Mouse (Mus musculus) cerebellum, postnatal 36 days (tissue): ENCODE measurements at regions not wholly inside any gene's neighbourhood (a gene's known extent, or its start where the extent isn't known, plus 50 kb on each side); places are given as distances from the start of the nearest gene placed in this dataset.

Experiments used
- DNase-seq, 2 experiments: peaks; one replicate each; pipeline ENCODE4 v3.0.0; 2021 to 2022; ENCODE audit warnings: mixed read lengths in 2 of 2

DNA sequence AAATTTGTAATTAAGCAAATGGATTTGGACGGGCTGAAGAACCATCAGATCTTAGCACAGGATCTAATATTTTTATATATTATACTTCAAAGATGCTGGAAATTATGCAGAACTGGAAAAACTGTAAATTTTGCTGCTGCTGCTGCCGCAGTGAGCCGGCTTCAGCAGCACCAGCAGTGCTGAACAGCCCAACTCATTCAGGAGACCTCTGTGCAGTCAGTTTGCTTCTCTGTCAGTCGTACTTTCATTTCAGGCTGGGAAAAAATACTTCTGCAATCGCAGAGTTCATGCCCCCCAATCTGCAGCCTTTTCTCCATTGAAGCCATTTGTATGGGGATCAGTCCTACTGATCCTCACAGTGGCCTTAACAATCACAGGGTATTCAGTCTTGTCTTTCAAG, 53.4 kb upstream of the Trpc3 start:
- no peak for DNase-seq

DNA sequence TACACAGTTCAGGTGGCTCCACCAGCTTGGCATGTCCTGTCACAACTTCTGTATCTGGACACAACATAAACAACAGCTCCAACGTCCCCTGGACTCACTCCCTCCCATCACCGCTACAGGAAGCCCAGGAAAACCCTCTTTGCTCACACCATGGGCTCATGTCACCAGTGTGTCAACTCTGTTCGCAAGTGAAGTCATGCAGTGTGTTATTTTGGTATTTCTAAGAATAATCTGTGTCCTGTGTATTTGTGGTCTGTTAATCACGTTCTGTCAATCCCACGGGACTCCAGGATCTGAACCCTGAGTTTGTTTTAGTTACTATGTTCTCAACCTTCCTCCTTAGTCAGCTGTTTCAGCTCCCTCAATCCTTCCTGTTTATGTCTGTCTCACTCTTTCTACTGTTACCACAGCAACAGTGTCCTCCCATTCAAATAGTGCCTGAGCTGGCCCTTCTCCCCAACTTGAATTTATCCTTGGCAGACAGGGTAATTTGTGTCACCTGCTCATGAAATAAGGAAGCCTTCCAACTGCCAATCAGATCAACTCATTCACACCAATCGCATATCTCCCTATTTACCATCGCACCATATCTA, 64.5 kb upstream of the Trpc3 start:
- no peak for DNase-seq

DNA sequence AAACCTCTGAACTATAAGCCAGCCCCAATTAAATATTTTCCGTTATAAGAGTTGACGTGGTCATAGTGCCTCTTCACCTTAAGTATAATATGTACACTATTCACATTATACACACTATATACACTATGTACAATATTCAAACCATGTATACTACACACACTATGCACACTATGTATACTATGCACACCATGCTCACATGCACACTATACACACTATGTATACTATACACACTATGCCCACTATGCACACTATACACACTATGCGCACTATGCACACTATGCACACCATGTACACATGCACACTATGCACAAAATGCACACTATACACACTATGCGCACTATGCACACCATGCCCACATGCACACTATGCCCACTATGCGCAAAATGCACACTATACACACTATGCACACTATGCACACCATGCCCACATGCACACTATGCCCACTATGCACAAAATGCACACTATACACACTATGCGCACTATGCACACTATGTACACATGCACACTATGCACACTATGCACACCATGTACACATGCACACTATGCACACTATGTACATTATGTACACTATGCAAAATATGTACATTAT, 72.2 kb upstream of the Trpc3 start:
- DNase-seq: no peak

DNA sequence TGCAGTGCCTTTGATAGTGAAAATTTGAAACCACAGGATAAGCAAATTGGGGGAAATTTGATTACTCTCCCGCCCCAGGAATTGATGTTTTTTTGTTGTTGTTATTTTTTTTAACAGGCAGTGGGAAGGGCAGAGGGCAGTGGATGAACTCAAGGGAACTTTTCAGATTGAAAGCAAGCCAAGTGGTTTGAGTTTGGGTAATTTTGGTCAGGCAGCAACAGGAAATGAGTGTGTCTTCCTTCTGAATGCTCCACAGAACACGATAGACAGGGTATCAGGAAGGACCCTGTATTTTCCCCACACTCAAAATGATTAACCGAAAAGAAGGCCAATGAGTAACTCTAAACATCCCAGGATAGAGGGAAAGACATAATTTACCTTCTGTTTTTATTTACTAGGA, 72.9 kb upstream of the Trpc3 start:
- DNase-seq: no peak

DNA sequence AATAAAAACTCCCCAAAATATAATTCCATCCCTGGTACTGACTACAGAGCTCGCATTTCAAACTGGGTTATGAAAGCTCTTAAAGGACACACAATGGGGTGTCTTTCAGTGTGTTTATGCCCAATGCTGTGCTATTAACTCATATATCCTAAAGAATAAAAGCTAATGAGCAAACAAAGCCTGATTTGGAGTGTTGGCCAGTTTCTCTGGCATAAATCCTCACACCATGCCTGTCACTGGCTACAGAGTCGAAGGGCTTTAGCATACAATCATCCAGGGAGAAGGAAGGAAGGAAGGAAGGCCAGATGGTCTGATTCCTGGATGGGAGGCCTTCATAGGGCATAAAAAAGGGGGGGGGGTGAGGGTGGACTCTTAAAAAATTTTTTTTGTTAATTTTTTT, 74.8 kb upstream of the Trpc3 start:
- DNase-seq: peak; percentile 34 to 35

DNA sequence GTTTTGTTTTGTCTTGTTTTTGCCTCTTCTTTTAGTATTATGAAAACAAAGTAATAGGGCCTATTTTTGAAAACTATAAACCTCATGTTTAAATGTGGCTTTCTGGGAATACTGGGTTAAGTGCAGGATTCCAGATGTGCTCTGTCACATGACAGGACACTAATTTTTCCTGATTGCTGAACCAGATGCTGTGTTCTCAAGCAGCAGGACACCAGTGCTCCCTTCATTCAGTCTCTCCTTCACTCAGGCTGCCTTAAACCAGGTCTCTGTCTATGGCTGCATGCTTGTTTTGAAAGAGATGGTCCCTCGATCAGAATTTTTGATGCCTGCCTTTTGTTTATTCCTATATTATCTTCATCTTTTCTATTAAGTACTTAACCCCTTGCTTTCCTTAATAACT, 80.1 kb upstream of the Trpc3 start:
- no peak for DNase-seq

DNA sequence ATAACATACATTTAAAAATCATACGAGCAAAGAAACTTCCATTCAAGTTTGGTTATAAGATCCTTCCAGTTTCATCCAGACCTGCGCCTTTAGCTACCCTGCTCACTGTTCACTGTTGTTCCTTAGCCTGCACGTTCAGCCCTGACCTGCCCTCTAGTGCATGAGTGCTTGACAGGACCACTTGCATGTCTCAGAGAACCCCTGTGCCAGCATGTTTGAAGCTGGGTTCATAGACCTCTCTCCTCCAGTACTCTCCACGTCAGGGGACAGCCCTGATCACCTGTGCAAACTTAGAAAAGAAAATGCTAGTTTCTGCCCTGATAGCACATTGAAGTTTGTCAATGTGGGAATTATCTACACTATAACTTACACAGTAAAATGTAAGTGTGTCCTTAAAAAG, 81.0 kb upstream of the Trpc3 start:
- DNase-seq: no peak

DNA sequence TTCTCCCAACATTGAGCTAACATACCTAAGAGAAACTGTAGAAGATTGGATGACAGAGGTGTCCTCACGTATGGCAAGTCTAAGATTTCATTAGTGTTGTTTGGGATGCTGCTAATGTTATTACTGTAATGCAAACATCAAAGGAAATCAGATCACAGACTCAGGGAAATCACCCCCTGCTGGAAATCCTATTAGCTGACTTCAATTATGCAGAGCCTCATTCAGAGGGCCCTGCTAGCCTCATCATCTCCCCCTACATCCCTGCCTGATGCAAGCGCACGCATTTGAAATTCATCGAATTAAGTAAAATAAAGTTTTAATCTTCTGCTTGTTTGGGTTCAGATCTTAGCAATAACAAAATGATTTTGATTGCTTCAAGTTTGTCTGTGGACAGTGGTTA, 84.1 kb upstream of the Trpc3 start:
- no peak for DNase-seq

DNA sequence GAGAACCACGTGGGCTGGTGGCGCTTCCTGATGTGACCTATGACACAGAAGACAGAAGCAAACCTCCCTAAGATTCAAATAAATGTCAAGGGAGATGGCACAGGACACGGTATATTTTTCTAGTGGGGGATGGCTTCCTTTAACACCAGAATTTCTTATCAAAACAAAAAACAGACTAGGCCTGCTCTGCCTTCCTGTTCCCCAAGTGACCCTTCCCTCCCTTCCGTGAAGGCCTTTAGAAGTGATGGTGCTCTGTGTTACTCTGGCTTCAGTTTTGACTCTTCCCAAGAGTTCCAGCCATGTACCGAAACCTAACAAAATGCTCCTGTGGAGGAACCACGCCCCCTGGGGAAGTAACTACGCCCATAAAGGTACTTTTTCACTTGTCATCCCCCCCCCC, 84.5 kb upstream of the 4932438A13Rik start:
- no peak for DNase-seq

DNA sequence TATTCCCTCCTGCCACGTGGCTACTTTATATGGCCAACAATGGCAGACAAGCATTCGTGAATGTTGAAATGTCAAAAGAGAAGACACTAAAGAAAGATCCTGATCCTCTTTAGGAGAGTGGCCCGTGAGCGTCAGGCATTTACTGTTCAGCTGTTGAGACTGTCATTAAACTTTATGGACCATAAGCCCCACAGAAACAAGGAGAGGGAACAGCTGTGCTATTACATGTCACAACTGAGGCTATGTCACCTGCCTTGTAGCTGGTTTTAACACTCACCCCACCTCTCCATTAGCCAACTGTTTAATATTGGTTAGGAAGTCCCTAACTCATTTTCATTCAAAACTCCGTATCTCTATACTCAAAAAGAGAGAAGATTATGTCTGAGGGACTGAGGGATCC, 76.3 kb upstream of the 4932438A13Rik start:
- DNase-seq: no peak

DNA sequence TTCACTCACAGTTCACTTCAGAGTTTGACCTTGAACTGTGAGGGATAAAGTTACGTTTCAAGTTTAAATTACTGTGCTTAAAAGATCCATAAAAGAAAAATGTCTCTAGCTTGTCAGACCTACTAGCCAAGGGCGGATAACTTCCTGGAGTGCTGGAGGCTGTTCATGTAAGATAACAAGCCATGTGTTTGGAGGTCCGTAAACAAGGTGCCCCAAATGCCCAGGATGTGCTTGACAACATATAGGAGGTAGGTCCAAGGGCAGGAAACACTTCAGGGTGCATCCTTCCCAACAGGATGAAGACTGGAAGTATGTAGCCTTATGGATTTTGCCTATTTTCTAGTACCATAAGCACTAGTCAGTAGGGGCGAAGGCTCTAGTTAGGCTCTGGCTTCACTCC, 72.7 kb upstream of the 4932438A13Rik start:
- DNase-seq: no peak

DNA sequence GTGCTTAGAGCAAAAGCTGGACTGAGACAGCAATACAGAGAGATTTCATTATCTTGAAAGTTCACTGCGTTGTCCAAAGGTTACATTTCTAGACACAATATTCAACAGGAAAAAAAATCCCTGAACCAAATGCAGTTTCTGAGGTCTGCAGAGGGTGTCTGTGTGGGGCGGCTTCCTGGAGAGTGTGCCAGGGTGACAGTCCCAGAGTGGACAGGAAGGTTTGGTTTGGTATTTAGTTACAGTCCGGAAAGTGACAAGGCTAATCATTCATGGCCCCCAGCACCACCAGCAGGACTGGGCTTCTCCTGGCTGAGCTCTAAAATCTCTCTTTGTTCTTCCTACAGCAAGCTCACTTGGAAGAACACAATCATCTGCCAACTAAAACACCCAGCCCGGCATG, 65.9 kb upstream of the 4932438A13Rik start:
- no peak for DNase-seq

DNA sequence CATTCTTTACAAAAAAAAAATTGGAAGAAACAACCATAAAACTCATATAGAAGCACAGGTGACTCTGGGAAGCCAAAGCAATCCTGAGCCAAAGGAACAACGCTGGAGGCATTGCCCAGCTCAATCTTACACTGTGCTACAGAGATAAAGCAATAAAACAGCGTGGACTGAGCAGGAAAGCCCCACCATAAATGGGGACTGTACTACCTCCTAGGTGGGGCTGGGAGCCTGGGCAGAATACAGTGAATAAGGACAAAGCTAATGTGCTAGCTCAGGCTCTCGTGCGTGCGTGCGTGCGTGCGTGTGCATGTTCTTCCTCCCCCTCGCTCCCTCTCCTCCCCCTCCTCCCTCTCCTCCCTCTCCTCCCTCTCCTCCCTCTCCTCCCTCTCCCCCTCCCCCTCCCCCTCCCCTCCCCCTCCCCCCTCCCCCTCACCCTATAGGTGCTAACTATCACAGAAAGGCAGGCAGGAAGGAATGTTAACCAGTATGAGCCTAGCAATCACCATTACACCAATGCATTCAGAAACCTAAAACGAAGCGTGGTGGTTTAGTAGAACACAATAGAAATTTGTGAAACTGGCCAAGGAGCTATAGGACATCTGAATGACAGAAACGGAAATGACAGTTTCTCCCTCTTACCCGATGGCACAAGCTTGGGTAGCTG, 64.6 kb upstream of the 4932438A13Rik start:
- DNase-seq: no peak

DNA sequence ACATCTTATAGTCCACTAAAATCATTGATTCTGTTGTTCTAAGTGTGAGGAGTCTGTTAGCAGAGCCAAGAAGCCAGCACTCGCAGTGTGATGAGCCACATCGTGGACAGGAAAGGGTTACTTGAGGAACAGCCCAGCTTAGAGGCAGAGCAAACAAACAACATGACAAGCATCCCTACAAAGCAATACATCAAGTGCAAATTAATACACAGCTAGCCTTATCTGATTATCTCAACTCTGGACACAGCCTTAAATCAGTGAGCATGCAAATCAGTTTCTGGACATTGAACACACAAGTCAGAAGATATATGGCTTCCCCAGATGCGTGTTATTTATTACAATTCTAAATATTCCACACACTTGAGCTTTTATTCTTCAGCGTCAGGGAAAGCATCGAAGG, 52.4 kb upstream of the 4932438A13Rik start:
- no peak for DNase-seq
